Mouse (Mus musculus) left cerebral cortex, adult 8-10 months (tissue): ENCODE measurements around the gene Pdcd11. TPM values are rescaled to one million over a fixed set of nuclear protein-coding genes. Genes with fewer than 3 reads are reported as not detected.
A peak's percentile ranks its signal among the peaks of the same experiment; 100 is the strongest.

Experiments
- DNase-seq, 2 experiments: peaks; one replicate each; pipeline ENCODE4 v3.0.0; 2022; ENCODE audit warnings: low spot score in 2 of 2
- total RNA-seq, 4 experiments: library from RNA; stranded (reverse); gene quantifications; 2 replicates each; pipeline ENCODE4 v1.2.4; 2022

Pdcd11 gene
- total RNA-seq: 10 to 100 TPM; 14.8 to 15.9 (median 15.3) TPM

- peak; percentile 90 to 97 for DNase-seq
Observed at GRCm38 (mm10) chr19:47090550-47091156, at the start of gene Pdcd11, which contains the start of gene Usmg5. TSS of gene Pdcd11 (plus strand) at chr19:47090768. TSS of gene Usmg5 (minus strand) at chr19:47090647.

DNA sequence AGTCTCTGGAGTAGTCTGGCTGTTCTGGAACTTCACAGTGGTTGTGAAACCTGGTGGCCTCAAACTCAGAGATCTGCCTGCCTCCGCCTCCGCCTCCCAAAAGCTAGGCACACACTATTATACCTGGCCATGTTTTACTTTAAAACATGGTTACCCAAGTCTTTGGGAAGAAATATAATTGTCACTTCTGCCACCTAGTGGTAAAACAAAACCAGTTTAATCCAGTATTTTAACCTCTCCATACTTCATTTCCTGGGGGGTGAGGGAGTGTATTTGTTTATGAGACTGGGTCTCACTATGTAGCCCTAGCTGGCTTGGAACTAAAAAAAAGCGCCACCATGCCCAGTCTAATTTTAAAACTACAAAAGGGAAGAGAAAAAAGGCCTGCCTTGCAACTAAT lies 47.0 kb upstream of the Pdcd11 start:
- DNase-seq: no peak

DNA sequence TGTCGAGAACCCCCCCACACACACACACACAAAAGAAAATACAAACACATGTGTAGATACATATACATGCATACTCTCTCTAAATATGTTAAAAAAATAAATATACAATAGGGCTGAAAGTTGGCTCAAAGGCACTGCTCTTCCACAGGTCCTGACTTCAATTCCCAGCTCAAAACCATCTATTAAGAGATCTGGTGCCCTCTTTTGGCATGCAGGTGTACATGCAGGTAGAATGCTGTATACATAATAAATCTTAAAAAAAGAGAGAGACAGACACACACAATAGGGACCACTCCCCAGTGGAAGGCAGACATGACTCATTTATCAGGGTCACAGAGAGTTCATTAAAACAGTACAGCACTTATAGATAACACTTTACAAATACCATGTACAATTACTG lies 44.2 kb upstream of the Pdcd11 start:
- no peak for DNase-seq

- DNase-seq: no peak
Observed at GRCm38 (mm10) chr19:47047236-47047833, 43.2 kb upstream of the Pdcd11 start.

- no peak for DNase-seq
Observed at GRCm38 (mm10) chr19:47049061-47049460, 41.5 kb upstream of the Pdcd11 start.

DNA sequence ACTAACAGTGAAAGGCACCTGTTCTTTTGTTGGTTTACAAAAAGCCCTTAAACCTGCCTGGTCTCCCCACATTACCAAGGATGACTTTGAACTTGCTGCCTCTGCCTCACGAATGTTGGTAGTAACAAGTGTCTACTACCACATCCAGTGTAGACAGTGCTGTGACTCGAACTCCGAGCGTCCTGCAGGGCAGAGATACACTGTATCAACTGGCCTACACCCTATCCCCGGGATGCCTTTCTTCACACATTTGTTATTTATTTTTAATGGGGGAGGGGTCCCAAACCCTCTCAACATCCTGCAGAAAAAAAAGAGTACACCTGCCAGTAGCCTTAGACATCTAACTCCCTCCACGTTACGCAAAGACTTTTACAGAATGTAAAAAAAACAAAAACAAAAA lies 40.7 kb upstream of the Pdcd11 start:
- no peak for DNase-seq

GRCm38 (mm10) chr19:47050271-47051032 lies 40.1 kb upstream of the Pdcd11 start, which contains the start of gene Pcgf6:
TSS of gene Pcgf6 (minus strand) at chr19:47050906.
- peak; percentile 66 to 68 for DNase-seq

- DNase-seq: no peak
Observed at GRCm38 (mm10) chr19:47052927-47053326, 37.6 kb upstream of the Pdcd11 start.

DNA sequence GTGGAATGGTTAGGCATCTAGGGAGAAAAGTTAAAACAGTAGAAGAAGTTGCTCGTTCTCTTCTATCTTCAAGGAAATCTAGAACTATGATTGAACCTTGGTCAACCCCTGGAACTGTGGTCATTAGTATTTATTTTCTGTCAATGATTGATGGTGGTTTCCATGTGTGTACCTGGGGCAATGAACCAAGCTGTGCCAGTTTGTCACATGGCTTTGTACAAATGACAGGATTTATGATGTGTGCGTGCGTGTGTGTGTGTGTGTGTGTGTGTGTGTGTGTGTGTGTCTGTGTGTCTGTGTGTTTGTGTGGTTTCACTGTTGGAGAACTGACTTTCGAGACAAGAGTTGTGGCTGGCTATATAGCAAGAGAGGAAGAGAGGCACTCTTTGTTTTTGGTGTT lies 37.1 kb upstream of the Pdcd11 start:
- DNase-seq: no peak

- DNase-seq: no peak
Observed at GRCm38 (mm10) chr19:47057684-47058083, 32.9 kb upstream of the Pdcd11 start.

GRCm38 (mm10) chr19:47065860-47066259 lies 24.7 kb upstream of the Pdcd11 start:
- DNase-seq: no peak

GRCm38 (mm10) chr19:47067096-47067882 lies 23.3 kb upstream of the Pdcd11 start, which contains the start of gene Taf5:
TSS of gene Taf5 (plus strand) at chr19:47067746.
- DNase-seq: peak; percentile 87 to 91

DNA sequence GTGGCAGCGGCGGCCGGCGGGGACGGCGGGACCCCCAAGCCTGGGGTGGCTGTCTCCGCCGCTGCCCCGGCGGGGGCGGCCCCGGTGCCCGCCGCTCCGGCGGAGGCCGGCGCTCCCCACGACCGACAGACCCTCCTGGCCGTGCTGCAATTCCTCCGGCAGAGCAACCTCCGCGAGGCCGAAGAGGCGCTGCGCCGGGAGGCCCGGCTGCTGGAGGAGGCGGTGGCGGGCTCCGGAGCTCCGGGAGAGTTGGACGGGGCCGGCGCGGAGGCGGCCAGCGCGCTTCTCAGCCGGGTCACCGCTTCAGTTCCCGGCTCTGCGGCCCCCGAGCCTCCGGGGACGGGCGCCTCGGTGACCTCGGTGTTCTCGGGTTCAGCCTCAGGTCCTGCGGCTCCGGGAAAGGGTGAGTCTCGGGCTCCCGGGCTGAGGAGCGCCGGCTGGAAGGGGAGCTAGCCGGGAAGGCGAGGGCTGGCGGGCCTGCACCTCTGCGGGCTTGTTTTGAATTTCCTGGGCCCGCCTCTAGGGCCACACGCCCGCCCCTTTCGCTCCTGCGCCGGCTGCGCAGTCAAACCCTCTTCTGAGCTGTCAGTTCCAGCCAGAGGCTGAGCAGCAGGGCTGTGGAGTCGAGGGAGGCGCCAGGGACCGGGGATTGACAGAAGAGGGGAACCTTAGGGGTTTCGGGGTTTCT lies 22.5 kb upstream of the Pdcd11 start:
- peak; percentile 63 to 74 for DNase-seq

- no peak for DNase-seq
Observed at GRCm38 (mm10) chr19:47088226-47088625, 2.3 kb upstream of the Pdcd11 start.

GRCm38 (mm10) chr19:47089718-47090525 lies 646 bp upstream of the Pdcd11 start:
- DNase-seq: no peak

DNA sequence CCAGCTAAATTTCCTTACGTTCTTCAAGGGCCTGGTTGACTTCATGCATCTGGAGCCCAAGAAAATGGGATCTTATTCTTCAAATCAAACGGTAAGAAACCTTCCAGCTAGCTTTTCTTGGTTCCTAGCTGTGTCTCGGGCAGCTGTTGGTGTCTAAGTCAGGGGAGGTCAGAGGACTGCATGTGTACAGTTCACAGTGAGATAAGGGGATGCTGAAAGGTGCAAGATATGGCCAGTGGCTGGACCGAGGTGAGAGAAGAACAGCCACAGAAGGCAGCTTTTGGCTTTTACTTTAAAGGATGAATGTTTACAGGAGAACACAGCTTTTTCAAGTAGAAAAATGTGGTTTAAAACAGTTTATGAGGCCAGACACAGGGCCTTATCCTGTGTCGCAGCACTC lies 10.5 kb downstream of the Pdcd11 start:
- DNase-seq: no peak

DNA sequence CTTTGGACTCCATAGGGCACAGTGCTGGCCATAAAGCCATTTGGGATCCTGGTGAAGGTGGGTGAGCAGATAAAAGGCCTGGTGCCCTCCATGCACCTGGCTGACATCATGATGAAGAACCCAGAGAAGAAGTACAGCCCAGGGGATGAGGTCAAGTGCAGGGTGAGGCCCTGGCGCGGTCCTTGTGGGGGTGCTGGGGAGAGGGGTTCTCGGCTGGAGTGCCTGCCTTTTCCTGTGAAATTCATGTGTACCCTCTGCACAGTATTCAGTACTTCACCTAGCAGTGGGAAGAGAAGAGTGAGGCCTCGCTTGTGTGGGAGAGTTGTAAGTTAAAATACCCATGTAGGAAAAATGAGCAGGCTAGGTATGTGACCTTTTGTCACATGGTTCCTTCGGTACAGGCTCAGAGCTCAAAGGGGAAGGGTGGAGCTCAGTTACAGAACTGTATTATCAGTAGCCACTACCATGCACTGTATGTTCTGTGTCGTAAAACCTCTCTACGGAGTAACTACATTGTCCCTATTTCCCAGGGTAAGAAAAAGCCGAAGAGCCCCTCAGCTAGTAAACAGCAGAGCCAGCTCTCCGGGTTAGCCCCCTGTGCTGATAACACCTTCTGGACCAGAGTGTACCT lies 14.2 kb downstream of the Pdcd11 start:
- no peak for DNase-seq

DNA sequence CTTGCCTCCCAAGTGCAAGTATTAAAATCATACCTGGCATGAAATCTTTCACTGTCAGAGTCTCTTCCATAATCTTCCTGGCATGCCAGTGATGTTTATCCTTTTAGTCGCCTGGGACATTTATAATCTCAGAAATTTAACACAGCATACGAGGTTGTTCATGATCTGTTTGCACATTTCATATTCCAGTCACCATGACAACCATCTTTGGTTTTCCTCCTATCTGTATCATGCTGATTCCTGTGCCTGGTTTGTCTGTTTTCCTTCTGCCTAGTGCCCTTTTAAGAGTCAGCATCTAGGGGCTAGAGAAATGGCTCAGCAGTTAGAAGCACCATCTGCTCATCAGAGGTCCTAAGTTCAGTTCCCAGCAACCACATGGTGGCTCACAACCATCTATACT lies 28.1 kb downstream of the Pdcd11 start:
- no peak for DNase-seq

- no peak for DNase-seq
Observed at GRCm38 (mm10) chr19:47121054-47121453, 30.5 kb downstream of the Pdcd11 start.

DNA sequence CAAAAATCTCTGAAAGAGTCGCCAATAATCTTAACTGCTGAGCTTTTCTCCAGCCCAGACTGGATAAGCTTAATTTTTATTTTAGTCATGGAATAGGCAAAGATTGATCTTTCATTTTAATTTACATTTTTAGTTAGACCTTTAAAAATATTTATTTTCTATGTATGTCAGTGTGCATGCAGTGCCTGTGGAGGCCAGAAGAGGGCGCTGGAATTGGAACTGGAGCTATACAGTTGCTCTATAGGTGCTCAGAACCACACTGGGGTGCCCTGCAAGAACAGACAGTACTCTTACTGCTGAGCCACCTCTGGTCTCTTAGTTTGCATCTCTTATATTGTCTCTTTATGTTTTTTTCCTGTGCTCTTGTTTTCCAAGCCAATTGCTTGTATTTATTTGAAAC lies 32.2 kb downstream of the Pdcd11 start:
- no peak for DNase-seq
